Mouse (Mus musculus) common myeloid progenitor, adult 5-6 weeks (primary cell): ENCODE data around the gene Pam16. TPM values are rescaled to one million over a fixed set of nuclear protein-coding genes. Genes with fewer than 3 reads are reported as not detected.

ENCODE experiments used
- ATAC-seq: replicated peaks from 2 replicates; pipeline ENCODE4 v1.8.0; 2016; ENCODE audit warnings: low read depth, mild to moderate bottlenecking, moderate TSS enrichment, inconsistent platforms; ENCODE audit not compliant: poor library complexity, severe bottlenecking
- total RNA-seq: library from RNA; stranded (forward); fragments of 200-1000, 187-1606 nt; gene quantifications from 2 replicates; pipeline ENCODE4 v1.2.3, GENCODE M21; 2017

Pam16 gene
- total RNA-seq: 8.3 and 11.1 TPM in 2 replicates

DNA sequence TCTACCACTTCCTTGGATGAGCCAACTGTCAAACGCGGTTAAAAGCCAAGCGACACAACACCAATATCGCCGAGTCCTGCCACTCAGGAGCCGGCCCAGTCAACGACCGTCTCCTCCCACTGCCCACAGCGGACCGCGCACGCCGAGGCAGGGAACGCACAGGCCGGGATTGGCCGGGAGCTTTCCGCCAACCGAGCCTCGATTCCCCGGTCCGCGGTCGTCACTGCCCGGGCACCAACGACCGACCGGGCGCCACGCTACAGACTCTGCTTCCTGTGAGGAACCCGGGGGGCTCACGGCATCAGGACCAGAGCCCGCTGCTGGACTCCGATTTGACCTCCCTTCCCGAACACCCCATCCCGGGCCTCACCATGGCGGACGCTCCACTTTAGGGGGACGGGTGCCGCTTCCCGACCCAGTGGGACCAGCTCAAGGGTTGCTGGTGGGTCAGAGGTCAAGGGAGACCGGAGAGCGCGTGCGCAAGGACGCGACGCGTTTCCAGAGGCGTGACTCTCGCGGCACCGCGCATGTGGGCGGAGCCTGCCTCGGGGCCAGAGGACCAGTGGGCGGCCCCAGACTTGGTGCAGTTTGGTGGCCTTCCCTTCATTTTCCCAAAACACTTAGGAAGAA is at the start of gene Pam16:
Gene Pam16, minus strand, starts transcription at position 508 of the 630 bp plus-strand sequence.
- ATAC-seq: peak; percentile 92

DNA sequence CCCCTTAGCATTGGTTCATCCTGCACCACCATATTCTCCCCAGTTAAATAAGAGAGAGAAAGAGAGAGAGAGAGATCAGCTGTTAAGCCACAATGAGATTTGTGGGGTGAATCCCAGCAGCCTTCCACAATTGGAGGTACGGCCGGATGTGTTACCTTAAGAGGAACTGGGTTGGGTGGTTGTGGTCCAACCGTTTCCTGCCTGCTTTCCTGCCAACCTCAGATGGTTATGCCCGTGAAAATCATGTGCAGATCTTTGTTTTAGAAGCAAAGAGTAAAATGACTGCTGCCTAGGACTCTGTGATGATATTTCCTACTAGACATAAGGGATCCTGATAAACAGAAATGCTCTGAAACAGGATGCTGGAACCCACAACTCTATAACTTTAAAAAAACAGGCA is 49.3 kb upstream of the Pam16 start:
- peak; percentile 89 for ATAC-seq

DNA sequence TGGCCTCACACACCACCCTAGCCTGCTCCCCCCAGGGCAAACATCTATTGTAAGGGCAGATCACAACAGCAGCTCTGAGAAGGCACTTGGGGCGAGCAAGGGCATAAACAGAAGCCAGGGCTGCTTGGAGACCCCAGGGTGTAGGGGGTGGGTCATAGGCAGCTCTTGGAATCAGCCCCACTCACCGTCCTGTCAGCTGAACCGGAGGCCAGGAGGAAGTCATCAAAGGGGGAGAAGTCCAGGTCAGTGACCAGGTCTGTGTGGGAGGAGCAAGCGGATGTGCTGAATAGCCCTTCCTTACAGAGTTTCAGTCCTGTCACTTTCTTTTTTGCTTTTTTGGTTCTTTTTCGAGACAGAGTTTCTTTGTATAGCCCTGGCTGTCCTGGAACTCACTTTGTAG is 45.5 kb upstream of the Pam16 start:
- ATAC-seq: no peak

DNA sequence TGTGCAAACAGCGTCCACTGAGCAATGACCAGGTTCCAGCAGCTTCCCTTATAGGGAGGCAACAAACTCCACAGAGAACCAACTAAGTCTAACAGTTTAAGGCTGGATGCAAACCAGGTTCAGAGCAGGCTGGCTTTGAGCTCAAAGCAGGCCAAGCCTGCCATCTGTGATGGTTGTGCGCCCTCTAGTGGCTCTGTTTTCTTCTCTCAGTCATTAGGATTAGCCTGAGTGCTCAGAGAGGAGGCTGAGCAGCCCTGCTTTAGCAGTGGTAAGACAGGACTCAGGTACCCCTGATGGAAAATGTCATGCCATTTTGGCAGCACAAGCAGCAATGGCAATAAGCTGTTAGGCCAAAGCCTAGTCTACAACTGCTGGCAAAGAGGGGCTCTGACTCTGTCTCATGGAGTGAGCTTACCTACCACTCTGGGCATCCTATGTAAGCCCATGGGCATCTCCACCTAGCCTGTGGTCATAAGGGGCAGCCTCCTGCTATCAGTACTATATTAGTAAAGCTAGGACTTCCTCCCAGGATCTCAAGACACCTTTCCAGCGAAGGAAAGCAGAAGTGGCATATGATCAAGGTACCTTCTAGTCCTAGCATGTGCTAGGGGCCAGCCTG is 42.5 kb upstream of the Pam16 start:
- ATAC-seq: peak; percentile 95

DNA sequence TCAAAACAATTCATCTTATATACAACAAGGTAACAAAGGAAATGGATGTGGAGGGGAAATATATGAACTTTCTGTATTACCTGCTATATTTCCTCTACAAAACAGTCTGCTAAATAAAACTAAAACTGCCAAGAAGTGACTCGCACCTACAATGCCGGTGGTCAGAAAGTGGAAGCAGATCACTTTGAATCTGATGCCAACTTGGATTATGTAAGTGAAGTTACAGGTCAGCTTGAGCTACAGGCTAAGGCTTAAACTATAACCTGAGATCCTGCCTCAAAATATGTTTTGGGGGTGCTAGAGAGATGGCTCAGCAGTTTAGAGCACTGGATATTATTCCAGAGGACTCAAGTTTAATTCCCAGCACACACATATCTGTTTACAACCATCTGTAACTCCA is 40.9 kb upstream of the Pam16 start:
- no peak for ATAC-seq

DNA sequence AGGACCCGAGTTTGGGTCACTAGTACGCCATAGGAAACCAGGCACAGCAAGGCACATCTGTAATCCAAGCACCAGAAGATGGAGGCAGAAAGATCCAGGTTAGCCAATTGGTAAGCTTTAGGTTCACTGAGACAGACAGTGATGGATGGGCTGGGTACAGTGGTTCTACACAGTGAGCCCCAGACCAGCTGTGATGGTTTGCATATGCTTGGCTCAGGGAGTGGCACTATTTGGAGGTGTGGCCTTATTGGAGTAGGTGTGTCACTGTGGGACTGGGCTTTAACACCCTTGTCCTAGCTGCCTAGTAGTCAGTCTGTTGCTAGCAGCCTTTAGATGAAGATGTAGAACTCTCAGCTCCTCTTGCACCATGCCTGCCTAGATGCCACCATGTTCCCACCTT is 39.0 kb upstream of the Pam16 start:
- ATAC-seq: no peak

DNA sequence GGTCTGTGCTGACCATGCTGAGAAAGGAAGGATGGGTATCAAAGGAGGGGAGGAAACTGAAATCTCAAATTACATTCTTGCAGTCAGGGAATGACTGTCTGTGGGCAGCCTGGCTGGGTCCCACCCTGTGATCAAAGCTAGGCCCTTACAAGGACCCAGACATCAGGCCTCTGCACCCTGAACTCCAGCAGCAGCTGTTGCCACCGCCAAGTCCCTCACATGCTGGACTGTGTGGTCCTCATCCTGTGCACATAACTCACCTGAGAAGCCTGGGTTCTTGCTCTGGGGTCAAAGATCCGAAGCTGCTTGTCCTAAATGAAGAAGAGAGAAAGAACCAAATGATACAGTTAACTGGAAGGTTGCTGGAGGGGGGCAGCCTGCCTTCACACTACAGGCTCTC is 36.8 kb upstream of the Pam16 start:
- no peak for ATAC-seq

DNA sequence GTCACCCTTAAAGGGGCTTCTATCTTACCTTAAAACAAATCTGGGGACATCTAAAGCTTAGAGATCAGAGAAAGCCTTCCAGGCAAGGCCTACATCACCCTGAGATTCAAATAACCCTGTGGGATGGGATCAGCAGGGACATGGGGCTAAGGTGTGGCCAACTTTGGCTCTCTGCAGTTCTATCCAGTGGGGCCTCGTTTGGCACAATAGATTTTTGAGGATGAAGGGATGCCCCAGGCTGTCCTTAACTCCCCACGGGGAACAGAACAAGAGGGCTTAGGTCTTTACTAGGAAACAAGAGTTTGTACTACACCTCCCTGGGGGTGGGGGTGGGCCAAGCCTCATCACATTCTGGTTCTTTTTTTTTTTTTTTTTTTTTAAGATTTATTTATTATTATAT is 34.5 kb upstream of the Pam16 start:
- no peak for ATAC-seq

DNA sequence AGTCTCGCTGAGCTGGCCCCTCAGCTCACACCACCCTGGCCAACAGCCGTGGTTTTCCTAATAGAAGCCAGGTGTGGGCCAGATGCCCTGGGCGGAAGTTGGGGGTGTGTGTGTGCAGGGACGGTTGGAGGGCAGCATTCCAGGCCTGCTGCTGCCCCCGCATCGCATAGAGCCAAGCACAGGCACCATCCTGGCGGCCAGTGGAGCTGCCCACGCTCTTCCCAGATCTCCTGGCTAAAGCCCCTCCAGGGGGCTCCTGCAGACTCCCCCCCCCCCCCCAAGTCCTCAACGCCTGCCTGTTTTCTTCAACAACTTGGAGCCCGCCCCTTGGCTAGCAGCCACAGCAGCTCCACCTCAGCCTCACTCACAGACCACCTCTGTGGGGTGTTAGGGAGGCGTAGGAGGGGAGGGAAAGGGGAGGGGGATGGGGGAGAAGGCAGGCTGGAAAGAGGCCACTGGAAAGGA is 34.0 kb upstream of the Pam16 start:
- peak; percentile 26; the same call in 1 of the 2 replicates for ATAC-seq

DNA sequence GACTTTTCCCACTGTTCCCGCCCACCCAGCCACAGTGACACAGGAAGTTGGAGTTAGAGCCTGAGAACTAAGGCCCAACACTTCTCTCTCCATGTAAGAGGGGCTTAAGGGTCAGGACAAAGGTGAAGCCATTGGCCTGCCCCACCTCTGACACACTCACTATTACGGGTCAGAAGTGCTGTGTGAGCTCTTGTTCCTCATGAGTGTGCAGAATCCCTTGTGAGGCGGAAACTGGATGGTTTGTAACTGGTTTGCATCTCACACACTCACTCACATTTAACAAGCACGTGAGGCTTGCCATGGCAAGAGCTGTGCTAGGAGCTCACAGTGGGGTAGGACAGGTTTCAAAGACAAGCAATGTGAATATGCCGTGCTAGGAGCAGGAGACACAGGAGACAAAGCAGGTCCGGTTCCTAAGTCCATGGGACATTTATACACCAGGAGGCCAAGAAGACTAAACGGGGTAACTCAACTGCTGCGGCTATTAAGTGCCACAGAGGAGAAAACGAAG is 31.8 kb upstream of the Pam16 start:
- no peak for ATAC-seq

DNA sequence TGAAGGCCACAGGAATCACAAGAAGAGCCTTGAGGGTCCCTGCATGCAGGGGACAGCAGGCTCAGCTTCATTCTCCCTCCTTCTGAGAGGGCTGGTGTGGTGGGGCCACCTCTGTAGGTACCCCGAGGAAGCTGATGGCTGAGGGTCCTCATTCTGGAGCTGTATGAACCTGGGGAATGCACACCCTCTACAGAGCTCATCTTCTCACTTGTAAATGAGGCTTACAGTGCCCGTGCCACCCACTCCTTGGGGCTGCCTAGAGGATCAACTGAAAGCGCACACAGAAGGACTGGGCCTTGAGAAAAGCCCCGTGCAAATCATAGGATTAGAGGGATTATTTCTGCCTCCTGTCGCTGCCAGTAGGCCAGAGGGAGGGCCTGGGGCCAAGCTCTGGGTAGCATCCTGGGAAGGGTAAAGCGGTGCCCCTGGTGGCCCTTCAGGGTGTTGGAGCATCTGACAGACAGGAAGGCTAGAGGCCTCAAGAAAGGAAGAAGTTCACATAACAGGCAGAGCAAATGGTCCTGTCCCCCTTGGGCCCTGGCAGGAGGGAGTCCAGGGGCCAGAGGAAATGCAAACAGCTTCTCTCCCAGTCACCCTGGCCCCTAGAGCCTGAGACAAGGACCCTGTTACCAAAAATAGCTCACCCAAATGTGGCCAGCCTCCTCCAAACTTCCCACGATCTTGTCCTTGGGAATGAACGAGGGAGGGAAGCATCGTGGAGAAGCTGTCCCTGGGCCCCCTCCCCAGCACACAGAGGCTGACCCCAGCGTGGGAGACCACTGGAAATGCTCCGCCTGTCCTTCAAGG is 31.2 kb upstream of the Pam16 start:
- peak; percentile 75 for ATAC-seq

DNA sequence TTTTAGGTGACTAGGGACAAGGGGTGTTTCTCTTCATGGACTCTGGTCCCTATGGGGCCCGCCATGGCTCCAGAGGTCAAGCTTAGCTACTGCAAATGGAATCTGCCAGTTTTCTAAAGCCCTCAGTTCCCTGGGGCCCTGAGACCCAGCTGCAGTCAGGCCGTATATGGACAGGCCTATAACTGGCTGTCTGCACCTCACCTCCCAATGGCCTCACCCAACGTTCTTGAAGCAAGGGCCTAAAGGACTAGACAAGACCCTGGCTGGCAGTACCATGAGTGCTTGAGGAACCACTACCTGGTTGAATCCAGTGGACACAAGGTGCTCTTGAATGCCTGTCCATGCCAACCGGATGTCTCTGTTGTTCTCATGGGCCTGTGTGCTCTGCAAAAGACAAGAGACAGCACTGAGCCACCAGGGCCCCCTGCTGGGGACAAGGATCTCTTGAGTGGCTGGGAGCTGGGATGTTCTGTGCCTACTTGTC is 30.5 kb upstream of the Pam16 start:
- ATAC-seq: no peak

DNA sequence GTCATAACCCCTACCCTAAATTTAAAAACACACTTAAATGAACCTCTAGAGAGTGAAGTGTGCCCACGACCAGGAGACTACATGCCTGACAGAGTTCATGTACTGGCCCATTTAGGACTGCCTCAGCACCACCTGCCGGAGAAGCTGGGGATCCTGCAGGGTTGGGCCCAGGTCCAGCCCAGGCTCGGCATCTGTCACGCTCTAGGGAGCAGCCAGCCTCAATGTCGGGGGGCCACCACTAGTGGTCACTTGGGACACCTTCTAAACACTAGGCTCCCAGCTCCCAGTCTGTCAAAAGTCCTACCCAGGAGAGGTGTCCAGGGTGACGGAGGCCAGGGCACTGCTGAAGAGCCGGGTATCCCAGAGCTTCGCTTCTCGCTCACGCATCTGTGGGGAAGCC is 29.9 kb upstream of the Pam16 start:
- no peak for ATAC-seq

DNA sequence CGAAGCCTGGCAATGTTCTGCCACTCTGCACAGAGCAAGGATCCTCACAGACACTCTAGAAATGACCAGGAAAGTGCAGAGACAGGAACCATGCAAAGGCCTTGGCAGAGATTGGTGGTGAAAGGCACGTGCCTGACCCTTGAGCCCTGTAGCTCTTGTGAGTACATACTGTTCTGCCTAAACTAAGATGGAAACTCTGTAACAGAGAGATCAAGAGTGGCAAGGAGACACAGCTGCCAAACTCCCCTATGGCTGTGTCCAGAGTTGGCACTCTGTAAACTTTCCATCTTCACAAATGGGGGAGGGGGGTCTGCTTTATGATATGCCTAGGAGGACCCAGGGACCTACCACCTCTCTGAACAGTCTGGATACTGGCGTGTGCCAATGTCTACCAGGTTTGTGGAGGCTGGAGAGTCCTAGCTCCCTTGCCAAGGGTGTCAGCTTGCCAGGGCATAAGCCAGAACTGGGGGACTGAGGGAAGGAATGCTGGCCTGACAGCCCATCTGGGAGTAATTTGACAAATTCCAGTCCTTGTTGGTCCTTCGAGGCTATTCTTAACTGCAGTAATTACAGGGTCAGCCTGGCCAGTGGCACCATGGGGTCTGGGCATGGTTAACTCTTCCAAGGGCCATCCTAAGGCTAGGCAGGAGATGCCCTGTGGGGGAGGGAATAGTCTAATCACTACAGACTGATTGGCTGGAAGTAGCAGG is 28.1 kb upstream of the Pam16 start:
- ATAC-seq: no peak

DNA sequence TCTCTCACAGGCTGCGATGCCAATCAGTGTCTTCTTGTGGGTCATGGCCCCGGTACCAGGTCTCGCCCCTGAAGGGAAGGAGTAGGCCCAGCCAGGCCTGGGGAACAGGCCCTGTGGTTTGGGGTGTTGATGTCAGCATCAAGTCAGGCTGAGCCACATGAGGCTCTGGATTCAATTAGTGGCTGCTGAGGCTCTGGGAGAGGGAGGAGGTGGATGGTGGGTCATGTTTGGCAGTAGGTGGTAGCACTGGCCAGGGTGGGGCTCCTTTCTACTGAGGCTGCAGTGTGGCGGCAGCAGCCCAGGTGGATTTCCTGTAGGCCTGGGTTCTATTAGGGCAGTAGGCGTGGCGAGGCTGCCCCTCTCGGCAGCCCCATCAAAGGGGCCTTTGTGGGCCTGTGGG is 26.8 kb upstream of the Pam16 start:
- no peak for ATAC-seq

DNA sequence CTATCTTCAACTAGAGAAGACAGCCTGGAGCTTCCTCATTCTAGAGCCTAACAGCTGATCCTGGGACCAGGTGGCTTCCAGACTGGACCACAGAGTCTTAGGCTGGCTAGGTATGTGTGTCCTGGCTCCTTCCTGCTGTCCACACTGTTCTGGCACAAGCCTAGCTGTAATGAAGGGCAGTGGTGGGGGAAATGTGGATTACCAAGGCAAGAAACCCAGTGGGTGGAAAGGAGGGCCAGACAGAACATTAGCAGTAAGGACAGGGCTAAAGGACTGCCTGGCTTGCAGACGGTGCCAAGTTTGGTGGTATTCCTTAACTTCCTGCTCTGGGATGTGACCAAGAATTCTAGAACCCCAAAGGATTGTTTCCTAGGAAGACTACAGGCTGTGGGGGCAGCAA is 26.3 kb upstream of the Pam16 start:
- ATAC-seq: no peak

DNA sequence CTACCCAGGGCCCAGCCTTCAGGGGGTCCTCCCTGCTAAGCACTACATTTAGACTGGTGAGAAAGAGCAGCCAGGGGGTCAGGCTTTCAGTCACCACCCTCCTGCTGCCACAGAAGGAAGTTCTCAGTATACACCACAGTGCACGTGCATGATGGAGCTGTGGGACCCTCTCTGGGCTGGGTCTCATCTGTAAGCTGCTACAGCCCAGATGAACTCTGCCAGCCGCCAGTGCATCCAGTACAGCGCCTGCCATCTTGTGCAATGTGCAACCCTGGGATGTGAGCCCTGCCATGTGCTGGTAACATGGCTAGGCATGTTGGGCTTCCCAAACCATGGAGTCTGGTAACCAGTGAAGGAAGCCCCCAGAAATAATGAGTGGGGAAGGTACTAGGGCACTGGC is 25.4 kb upstream of the Pam16 start:
- no peak for ATAC-seq

DNA sequence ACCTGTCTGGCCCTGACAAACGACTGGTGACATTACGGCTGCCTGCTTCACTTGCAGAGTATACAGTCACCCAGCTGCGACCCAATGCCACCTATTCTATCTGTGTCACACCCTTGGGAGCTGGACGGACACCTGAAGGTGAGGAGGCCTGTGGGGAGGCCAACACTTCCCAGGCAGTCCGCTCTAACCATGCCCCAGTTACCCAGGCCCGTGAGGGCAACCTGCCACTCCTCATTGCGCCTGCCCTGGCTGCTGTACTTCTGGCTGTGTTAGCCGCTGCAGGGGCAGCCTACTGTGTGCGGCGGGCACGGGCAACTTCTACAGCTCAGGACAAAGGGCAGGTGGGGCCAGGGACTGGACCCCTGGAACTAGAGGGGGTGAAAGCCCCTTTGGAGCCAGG is 24.9 kb upstream of the Pam16 start:
- ATAC-seq: no peak

DNA sequence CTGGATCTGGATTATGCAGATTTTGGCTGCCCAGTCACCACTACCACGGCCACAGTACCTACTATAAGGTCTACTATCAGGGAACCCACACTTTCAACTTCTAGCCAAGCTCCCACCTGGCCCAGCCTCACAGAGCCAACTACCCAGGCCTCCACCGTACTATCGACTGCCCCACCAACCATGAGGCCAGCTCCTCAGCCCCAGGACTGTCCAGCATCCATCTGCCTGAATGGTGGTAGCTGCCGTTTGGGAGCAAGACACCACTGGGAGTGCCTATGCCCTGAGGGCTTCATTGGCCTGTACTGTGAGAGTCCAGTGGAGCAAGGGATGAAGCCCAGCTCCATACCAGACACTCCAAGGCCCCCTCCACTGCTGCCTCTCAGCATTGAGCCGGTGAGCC is 24.4 kb upstream of the Pam16 start:
- no peak for ATAC-seq

DNA sequence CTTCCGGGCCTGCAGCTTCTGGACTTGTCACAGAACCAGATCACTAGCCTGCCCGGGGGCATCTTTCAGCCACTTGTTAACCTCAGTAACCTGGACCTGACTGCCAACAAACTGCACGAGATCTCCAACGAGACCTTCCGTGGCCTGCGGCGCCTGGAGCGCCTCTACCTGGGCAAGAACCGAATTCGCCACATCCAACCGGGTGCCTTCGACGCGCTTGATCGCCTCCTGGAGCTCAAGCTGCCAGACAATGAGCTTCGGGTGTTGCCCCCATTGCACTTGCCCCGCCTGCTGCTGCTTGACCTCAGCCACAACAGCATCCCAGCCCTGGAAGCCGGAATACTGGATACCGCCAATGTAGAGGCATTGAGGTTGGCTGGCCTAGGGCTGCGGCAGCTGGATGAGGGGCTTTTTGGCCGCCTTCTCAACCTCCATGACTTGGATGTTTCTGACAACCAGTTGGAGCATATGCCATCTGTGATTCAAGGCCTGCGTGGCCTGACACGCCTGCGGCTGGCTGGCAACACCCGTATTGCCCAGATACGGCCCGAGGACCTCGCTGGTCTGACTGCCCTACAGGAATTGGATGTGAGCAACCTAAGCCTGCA is 23.7 kb upstream of the Pam16 start:
- no peak for ATAC-seq
